Mouse (Mus musculus): ENCODE data around the gene Fam163a.

Fam163a gene

GRCm38 (mm10) chr1:156201069-156201468 is 3.8 kb downstream of the Fam163a start:
- DNase-seq (ENCODE audit: low read depth) = no peak

- no peak for DNase-seq (ENCODE audit: low read depth)
These were observed 7.2 kb downstream of the Fam163a start for GRCm38 (mm10) chr1:156197588-156197987.

- no peak for DNase-seq (ENCODE audit: low read depth)
These were observed 11.5 kb downstream of the Fam163a start for GRCm38 (mm10) chr1:156193292-156193691.

- DNase-seq (ENCODE audit: low read depth) = no peak
These were observed 12.0 kb downstream of the Fam163a start for GRCm38 (mm10) chr1:156192853-156193252.

GRCm38 (mm10) chr1:156186646-156187045 is 18.2 kb downstream of the Fam163a start:
- DNase-seq (ENCODE audit: low read depth) = no peak

- DNase-seq (ENCODE audit: low read depth) = no peak
These were observed 20.7 kb downstream of the Fam163a start for GRCm38 (mm10) chr1:156184158-156184571.

GRCm38 (mm10) chr1:156183176-156183958 is 21.5 kb downstream of the Fam163a start:
- DNase-seq (ENCODE audit: low read depth) = no peak

GRCm38 (mm10) chr1:156179875-156180274 is 25.0 kb downstream of the Fam163a start:
- no peak for DNase-seq (ENCODE audit: low read depth)

- DNase-seq (ENCODE audit: low read depth) = no peak
These were observed 36.1 kb downstream of the Fam163a start for GRCm38 (mm10) chr1:156168737-156169136.

- DNase-seq (ENCODE audit: low read depth) = no peak
These were observed 88.1 kb downstream of the Fam163a start for GRCm38 (mm10) chr1:156116770-156117169.

- DNase-seq (ENCODE audit: low read depth) = no peak
These were observed 90.8 kb downstream of the Fam163a start for GRCm38 (mm10) chr1:156113884-156114499.

- no peak for DNase-seq (ENCODE audit: low read depth)
These were observed 92.7 kb downstream of the Fam163a start for GRCm38 (mm10) chr1:156112142-156112541.

DNA sequence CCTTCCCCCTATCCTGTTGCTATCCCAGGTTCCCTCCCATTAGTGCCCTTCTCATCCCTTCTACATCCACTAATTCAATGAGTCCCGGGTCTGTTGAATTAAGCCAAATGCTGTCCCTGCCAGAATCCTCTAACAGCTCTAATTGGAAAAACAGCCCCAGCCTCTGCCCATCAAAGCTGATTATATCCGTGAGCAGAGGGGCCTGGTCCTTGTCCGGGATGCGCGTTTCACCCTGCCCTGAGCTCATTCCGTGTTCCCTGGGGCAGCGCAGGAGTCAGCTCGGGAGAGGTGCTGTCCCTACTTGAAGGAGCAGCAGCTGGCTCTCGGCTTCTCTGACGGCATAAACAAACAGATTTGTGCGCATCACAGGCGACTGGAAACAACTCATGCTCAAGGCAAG is 93.1 kb downstream of the Fam163a start:
- DNase-seq (ENCODE audit: low read depth) = no peak

DNA sequence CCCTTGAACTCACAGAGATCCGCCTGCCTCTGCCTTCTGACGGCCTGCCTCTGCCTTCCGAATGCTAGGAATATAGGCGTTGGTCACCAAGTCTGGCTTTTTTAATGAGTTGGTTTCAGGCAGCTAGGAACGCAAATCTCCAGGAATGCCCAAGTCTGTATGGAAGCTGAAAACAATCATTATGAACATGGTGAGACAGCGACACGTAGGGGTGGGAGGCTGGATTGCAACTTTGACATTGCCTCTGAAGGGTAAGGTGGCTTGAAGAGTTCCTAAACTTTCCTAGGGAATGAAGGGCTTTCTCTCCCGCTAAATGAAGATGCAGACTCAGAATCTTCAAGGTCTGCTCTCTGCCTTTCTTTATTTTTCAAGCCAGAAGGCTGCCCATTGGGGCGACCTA is 93.7 kb downstream of the Fam163a start:
- DNase-seq (ENCODE audit: low read depth) = no peak

DNA sequence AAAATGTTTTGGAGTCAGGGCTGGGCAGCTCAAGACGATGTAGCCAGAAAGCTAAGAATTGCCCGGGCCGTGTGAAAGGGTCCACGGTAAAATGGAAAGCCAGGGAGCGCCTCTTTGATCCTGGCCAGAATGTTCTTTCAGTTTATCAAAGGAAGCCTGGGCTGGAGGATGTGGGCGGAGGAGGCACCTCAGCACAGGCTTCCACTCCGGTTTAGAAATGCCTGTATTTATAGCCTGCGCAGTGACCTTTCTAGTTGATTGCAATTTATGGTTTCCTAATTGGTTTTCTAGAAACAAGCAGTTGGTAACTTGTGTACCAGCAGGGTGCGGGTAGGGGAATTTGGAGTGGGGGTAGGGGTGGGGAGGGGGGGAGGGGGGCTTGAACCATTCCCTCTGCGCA is 96.4 kb downstream of the Fam163a start:
- DNase-seq (ENCODE audit: low read depth) = no peak

GRCm38 (mm10) chr1:156107424-156107823 is 97.4 kb downstream of the Fam163a start:
- no peak for DNase-seq (ENCODE audit: low read depth)

- DNase-seq (ENCODE audit: low read depth) = no peak
These were observed 99.4 kb downstream of the Fam163a start for GRCm38 (mm10) chr1:156105381-156105780.

DNA sequence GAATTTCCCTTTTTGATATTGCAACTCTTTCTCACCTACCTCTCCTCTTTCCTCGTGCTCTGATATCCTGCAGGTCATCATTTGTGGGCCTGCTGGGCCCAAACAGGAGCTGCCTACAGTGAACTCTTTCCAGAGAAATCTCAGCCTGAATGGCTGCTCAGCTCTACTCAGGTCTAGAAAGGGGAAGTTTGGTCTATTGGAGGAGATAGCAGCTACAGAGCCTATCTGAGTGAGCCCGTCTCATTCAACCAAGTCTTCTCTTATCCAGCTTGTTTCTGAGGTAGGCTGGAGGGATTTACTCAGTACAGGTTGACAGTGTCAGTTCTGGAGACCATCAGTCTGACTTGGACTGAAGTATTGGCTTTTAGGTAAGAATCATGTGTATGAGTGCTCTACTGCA is 101.1 kb downstream of the Fam163a start:
- DNase-seq (ENCODE audit: low read depth) = no peak

GRCm38 (mm10) chr1:156091811-156092210 is 113.0 kb downstream of the Fam163a start:
- DNase-seq (ENCODE audit: low read depth) = no peak

DNA sequence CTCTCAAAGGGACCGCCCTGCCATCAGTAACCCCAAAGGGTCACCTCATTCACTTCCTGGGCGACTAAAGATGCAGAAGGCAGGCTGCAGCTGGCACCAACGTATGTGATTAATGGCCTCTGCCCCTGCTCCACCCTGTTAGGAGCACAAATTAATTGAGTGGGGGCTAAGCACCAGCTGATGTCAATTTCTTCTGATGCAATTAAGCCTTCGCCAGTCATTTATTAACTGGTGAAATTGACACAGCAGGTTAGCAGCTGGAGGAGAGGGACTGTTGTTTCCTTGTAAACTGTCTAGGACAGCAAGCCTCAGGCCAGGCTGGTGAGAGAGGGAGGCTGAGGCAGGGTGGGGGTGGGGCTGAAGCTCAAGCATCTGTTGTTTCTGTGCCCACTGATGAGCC is 114.8 kb downstream of the Fam163a start:
- DNase-seq (ENCODE audit: low read depth) = no peak

- DNase-seq (ENCODE audit: low read depth) = no peak
These were observed 115.3 kb downstream of the Fam163a start for GRCm38 (mm10) chr1:156089561-156089960.

DNA sequence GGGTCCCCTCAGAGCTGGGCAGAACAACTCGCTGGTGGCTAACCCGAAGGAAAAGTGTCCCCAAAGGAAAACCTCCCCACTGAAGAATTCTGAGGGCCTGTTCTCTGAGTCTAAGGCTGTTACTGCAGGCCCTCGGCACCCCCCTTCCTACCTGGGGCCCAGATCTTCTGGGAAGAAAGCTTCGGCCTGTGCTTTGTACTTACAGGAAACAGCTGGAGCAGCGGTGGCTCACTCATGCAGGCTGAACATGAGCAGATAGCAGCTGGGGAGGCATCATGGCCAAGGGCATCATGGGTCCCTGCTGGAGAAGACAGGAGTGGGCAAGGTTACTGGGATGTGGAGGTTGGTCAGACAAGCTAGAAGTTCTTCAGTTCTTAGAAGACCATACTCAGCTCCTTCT is 117.2 kb downstream of the Fam163a start:
- DNase-seq (ENCODE audit: low read depth) = no peak

- DNase-seq (ENCODE audit: low read depth) = peak; percentile 73
These were observed 119.1 kb downstream of the Fam163a start for GRCm38 (mm10) chr1:156085770-156086169.

DNA sequence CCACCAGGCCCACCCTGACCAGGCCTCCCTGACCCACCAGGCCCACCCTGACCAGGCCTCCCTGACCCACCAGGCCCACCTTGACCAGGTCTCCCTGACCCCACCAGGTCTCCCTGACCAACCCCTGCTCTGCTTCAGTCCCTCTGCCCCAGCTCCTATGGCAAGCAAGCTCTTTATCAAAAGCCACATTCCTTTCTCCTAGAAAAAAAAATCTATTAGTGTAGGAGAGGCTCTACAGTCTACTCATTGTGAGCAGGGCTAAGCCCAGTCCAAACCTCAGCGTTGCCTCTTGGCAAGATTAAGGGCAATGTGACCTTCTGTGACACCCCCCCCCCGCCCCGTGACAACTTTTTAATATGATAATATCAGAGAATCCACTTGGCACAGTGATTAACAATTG is 120.2 kb downstream of the Fam163a start:
- no peak for DNase-seq (ENCODE audit: low read depth)
